Mouse (Mus musculus) MEL (cell line): ENCODE data around the gene Rnf115.

Experiments used
- CHD1 ChIP-seq: IDR thresholded peaks from 2 replicates; pipeline ENCODE4 v1.6.1; 2012; ENCODE audit warnings: low read depth, mild to moderate bottlenecking, inconsistent platforms, low read length, improper control_type of control experiment
- CHD2 ChIP-seq: IDR thresholded peaks from 2 replicates; pipeline ENCODE4 v1.6.1; 2011; ENCODE audit warnings: low read length, improper control_type of control experiment
- CTCF ChIP-seq, 3 experiments: IDR thresholded peaks in 2 of 3; conservative IDR thresholded peaks in 1 of 3; 2 replicates each; pipeline ENCODE4 v1.5.1; 2011 to 2012; ENCODE audit warnings: low read length in 3 of 3, low read depth in 2 of 3, mild to moderate bottlenecking in 2 of 3, improper control_type of control experiment in 1 of 3, inconsistent platforms in 1 of 3, mixed read lengths in 1 of 3, moderate library complexity in 1 of 3; ENCODE audit not compliant: control insufficient read depth in 1 of 3, insufficient read depth in 1 of 3, poor library complexity in 1 of 3, severe bottlenecking in 1 of 3
- ELF1 ChIP-seq: IDR thresholded peaks from 2 replicates; pipeline ENCODE4 v1.6.1; 2014; ENCODE audit warnings: low read depth, mild to moderate bottlenecking, inconsistent platforms, low read length, improper control_type of control experiment, moderate library complexity
- MAX ChIP-seq: IDR thresholded peaks from 2 replicates; pipeline ENCODE4 v1.6.1; 2011; ENCODE audit warnings: low read length, improper control_type of control experiment
- MAZ ChIP-seq: IDR thresholded peaks from 2 replicates; pipeline ENCODE4 v1.6.1; 2012; ENCODE audit warnings: low read depth, mild to moderate bottlenecking, inconsistent platforms, low read length, improper control_type of control experiment
- POLR2A ChIP-seq, 2 experiments: IDR thresholded peaks; 2 replicates each; pipeline ENCODE4 v1.6.1; 2011 to 2012; ENCODE audit warnings: low read length in 2 of 2, mild to moderate bottlenecking in 2 of 2, control low read depth in 1 of 2, improper control_type of control experiment in 1 of 2, low read depth in 1 of 2, moderate library complexity in 1 of 2; ENCODE audit not compliant: control insufficient read depth in 1 of 2, insufficient read depth in 1 of 2, poor library complexity in 1 of 2
- POLR2AphosphoS2 ChIP-seq: IDR thresholded peaks from 2 replicates; pipeline ENCODE4 v1.6.1; 2011; ENCODE audit warnings: low read length, improper control_type of control experiment
- TAL1 ChIP-seq: IDR thresholded peaks from 2 replicates; pipeline ENCODE4 v1.6.1; 2012; ENCODE audit warnings: mild to moderate bottlenecking, inconsistent platforms, low read length, moderate library complexity, mixed read lengths
- UBTF ChIP-seq: IDR thresholded peaks from 2 replicates; pipeline ENCODE4 v1.6.1; 2012; ENCODE audit warnings: low read depth, mild to moderate bottlenecking, inconsistent platforms, low read length, improper control_type of control experiment, moderate library complexity, borderline replicate concordance; ENCODE audit not compliant: insufficient read depth
- USF1 ChIP-seq: IDR thresholded peaks from 2 replicates; pipeline ENCODE4 v1.6.1; 2014; ENCODE audit warnings: low read depth, mild to moderate bottlenecking, inconsistent platforms, low read length, improper control_type of control experiment, moderate library complexity
- ZKSCAN1 ChIP-seq: IDR thresholded peaks from 2 replicates; pipeline ENCODE4 v1.6.1; 2012; ENCODE audit warnings: low read depth, mild to moderate bottlenecking, inconsistent platforms, low read length, improper control_type of control experiment, moderate library complexity

GRCm38 (mm10) chr3:96814342-96814741, 86.9 kb downstream of the Rnf115 start:
- TF ChIP-seq POLR2A (IDR thresholded peaks at IDR 0.05; ENCODE audit: control insufficient read depth in 1 of 2, insufficient read depth in 1 of 2, low read depth in 1 of 2, low read length in 2 of 2, poor library complexity in 1 of 2), result no peak
- no peak for TF ChIP-seq ELF1
- no peak for TF ChIP-seq UBTF
- no peak for TF ChIP-seq CHD2
- no peak for TF ChIP-seq POLR2AphosphoS2
- TF ChIP-seq MAX, result no peak
- TF ChIP-seq USF1, result no peak
- TF ChIP-seq TAL1, result no peak
- no peak for TF ChIP-seq MAZ
- no peak for TF ChIP-seq CHD1
- no peak for TF ChIP-seq ZKSCAN1
- TF ChIP-seq CTCF (IDR thresholded peaks at IDR 0.05 in 2 of 3, conservative IDR thresholded peaks at IDR 0.05 in 1 of 3; ENCODE audit: control insufficient read depth in 1 of 3, insufficient read depth in 1 of 3, low read depth in 2 of 3, low read length in 3 of 3, poor library complexity in 1 of 3, severe bottlenecking in 1 of 3), result no peak
